Mouse (Mus musculus) embryonic fibroblast, embryonic 13.5 days (primary cell): Measurements from ENCODE around the gene Raet1d.
"Not testable (repeated sequence)": the region's sequence is repeated elsewhere in the genome, so short reads cannot be mapped to it uniquely, and the experiment has no call there.

ENCODE experiments used
- CTCF ChIP-seq: IDR thresholded peaks from 2 replicates; pipeline ENCODE4 v1.5.1; 2011; ENCODE audit warnings: mild to moderate bottlenecking, control low read depth, low read length, moderate library complexity, borderline replicate concordance; ENCODE audit not compliant: insufficient read depth
- POLR2A ChIP-seq: IDR thresholded peaks from 2 replicates; pipeline ENCODE4 v1.6.1; 2011; ENCODE audit warnings: low read depth, mild to moderate bottlenecking, control low read depth, low read length, moderate library complexity

DNA sequence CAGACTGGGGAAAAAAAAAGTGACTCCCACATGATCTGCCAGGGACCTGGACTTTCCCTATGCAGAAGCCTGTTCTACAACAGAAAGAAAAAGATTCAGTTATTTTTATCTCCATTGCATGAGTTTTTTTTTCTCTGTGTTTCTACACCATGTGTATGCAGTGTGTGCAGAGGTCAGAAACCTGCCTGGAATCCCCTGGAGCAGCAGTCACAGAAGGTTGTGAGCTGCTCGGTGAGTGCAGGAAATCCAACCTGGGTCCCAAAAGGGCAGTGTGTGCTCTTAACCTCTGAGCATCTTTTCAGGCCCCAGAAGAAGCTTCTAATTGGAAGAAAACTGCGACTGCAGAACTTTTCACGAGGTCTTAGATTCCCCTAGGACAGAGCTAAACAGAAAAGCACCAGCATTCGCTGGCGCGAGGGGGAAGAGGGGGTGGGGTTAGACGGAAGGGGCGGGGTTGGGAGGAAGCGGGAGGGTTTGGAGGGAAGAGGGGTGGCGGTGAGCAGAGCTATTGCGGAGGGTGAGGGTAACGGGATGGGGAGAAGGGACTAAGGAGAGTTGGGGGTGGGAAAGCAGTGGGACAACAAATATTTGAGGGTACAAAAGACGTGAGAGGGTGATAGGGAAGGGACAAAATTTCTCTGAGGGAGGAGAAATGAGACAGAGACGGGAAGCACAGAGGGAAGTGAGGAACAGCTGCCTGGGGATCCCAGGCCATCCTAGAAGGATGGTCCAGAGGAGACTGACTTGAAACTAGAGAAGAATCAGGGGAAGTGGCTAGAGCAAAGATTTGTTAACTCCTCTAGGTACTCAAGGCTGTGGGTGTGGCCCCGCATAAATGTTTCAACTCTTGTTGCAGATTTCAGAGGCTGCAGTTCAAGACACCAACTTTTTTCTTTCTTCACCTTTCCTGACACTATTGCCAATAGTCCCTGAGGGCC is 1.3 kb downstream of the Raet1d start:
- TF ChIP-seq CTCF, POLR2A: not testable (repeated sequence)
